Mouse (Mus musculus): ENCODE results near the gene Dock8.

GRCm38 (mm10) chr19:25155250-25155649 is 155.9 kb downstream of the Dock8 start:
- TF ChIP-seq CTCF (IDR thresholded peaks at IDR 0.05; ENCODE audit: low read depth, low read length) (no peak), POLR2A (IDR thresholded peaks at IDR 0.05; ENCODE audit: extremely low read depth, insufficient read depth, low read length) (no peak)

All from liver, adult 2 months (tissue).